Mouse (Mus musculus) T-helper 1 cell (primary cell): ENCODE measurements around the gene Men1.

Experiments used
- in situ Hi-C: fragments of 300-600 bp; cut with MboI, MseI; formaldehyde crosslinking; loops from one replicate; pipeline ENCODE4 v1.15.1; 2025; ENCODE audit warnings: high pct_unique_total_duplicates

The Men1 gene

GRCm38 (mm10) chr19:6388006-6388405 is 53.2 kb downstream of the Men1 start:
- in situ Hi-C loops = no loop called here

DNA sequence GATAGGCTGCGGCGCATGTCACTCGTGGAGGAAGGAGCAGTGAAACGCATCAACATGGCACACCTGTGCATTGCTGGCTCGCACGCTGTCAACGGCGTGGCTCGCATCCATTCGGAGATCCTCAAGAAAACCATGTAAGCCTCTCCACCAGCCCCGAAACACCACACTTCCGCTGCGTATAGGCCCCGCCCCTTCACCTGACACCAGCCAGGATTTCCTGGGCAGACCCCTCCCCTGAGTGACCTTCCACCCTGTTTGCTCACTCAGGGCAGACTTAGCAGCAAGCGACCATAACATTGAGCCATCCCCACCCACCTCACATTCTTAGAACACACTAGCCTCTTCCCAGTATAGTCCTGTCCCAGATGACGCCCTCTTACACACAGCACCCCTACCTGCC is 55.0 kb downstream of the Men1 start:
- in situ Hi-C loops = no loop called here

DNA sequence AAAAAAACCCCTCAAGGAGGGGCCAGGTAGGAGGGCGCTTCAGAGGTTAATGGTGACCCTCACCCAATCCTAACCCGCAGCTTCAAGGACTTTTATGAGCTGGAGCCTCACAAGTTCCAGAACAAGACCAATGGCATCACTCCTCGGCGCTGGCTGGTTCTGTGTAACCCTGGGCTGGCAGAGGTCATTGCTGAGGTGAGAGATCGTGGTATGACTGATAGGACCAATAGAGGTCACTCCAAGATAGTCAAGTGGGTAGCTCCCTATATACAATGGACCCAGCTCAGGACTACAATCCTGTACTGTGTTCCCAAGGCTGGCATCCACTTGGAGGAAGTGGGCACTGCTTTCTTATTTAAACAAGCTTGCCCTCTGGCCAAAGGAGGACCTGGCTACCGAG is 55.5 kb downstream of the Men1 start:
- in situ Hi-C loops = no loop called here
